Mouse (Mus musculus) embryonic fibroblast, embryonic 13.5 days (primary cell): ENCODE results near the gene Zfp341.

Experiments
- CTCF ChIP-seq: IDR thresholded peaks from 2 replicates; pipeline ENCODE4 v1.5.1; 2011; ENCODE audit warnings: mild to moderate bottlenecking, control low read depth, low read length, moderate library complexity, borderline replicate concordance; ENCODE audit not compliant: insufficient read depth
- POLR2A ChIP-seq: IDR thresholded peaks from 2 replicates; pipeline ENCODE4 v1.6.1; 2011; ENCODE audit warnings: low read depth, mild to moderate bottlenecking, control low read depth, low read length, moderate library complexity

DNA sequence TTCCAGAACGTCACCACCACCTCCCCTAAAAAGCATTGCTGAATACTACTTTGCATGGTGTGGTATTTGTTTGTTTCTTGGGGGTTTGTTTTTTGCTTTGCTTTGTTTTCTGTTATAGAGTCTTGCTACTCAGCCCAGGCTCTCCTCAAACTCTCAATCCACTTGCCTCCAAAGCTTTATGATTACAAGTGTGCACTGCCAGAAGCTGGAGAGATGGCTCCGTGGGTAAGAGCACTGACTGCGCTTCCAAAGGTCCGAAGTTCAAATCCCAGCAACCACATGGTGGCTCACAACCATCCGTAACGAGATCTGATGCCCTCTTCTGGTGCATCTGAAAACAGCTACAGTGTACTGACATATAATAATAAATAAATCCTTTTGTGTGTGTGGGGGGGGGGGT is 12.5 kb upstream of the Zfp341 start:
- TF ChIP-seq POLR2A (no peak), CTCF (no peak)
